Mouse (Mus musculus): ENCODE measurements around the gene Zfp652. TPM values are rescaled to one million over a fixed set of nuclear protein-coding genes. Genes with fewer than 3 reads are reported as not detected.

Gene Zfp652
- polyA plus RNA-seq, 1 experiment from 2014 or later, result 22.4 TPM

DNA sequence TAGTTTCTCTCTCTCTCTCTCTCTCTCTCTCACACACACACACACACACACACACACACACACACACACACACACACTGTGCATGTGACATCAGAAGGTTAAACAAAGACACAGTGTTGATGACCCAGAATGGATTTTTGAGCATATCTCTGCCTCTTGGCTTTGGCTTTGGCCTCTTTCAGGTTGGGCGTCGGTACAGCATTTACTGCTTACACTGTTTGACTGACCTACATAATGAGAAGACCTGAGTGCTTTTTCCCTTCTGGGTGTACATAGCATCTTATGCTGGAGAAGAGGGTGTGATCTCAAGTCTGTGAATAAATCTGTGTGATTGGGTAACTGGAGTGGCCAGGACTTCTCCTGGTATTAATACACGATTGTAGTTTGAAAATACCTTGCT lies 6.9 kb downstream of the Zfp652 start:
- H3K27me3 ChIP-seq (ENCODE audit: control insufficient read depth, insufficient read depth, low read length), result no peaks in the 10 kb centered on the region
- no peak for ATAC-seq (ENCODE audit: insufficient read depth, low FRiP score)
- WGBS, result 73% methylated on average over 3 of the region's 3 CpGs

GRCm38 (mm10) chr11:95723287-95723686 lies 10.8 kb downstream of the Zfp652 start, which contains the start of gene B130006D01Rik:
B130006D01Rik (plus strand) TSS chr11:95723587.
- Histone ChIP-seq H3K36me3 (ENCODE audit: control insufficient read depth, insufficient read depth, low read length) (no peaks in the 10 kb centered on the region), H3K27ac (ENCODE audit: low read length) (no peak within 1 kb of the TSS), H3K4me3 (replicated peaks; ENCODE audit: low read length) (no peak within 1 kb of the TSS), H3K4me2 (ENCODE audit: low read depth, low read length) (no peak within 1 kb of the TSS), H3K4me1 (ENCODE audit: control insufficient read depth, insufficient read depth, low read length) (0 out of 2 replicates have a peak, but pooled peaks cover 7% of the 10 kb centered on the region), H3K27me3 (ENCODE audit: control insufficient read depth, insufficient read depth, low read length) (no peaks in the 10 kb centered on the region), H3K9me3 (replicated peaks; ENCODE audit: control insufficient read depth, low read length) (no peaks in the 10 kb centered on the region), H3K9ac (ENCODE audit: low read length) (no peak within 1 kb of the TSS)
- WGBS, result 89% methylated on average over 5 of the region's 5 CpGs
- no peak for ATAC-seq (ENCODE audit: insufficient read depth, low FRiP score)

More for the DNA sequence above, 6.9 kb downstream of the Zfp652 start:
- no peaks in the 10 kb centered on the region for H3K36me3 ChIP-seq (ENCODE audit: control insufficient read depth, insufficient read depth, low read length)
- no peaks in the 10 kb centered on the region for H3K9me3 ChIP-seq (replicated peaks; ENCODE audit: control insufficient read depth, low read length)
- H3K9ac ChIP-seq (ENCODE audit: low read length), result no peak overlapping the region
- H3K4me2 ChIP-seq (ENCODE audit: low read depth, low read length), result no peak overlapping the region
- no peak overlapping the region for H3K4me3 ChIP-seq (replicated peaks; ENCODE audit: low read length)
- H3K4me1 ChIP-seq (ENCODE audit: control insufficient read depth, insufficient read depth, low read length), result peaks cover 12% of the 10 kb centered on the region
- no peak overlapping the region for H3K27ac ChIP-seq (ENCODE audit: low read length)

GRCm38 (mm10) chr11:95724466-95724865 lies 12.0 kb downstream of the Zfp652 start:
- no peak for ATAC-seq (ENCODE audit: insufficient read depth, low FRiP score)
- Histone ChIP-seq H3K4me1 (ENCODE audit: control insufficient read depth, insufficient read depth, low read length) (0 out of 2 replicates have a peak, but pooled peaks cover 7% of the 10 kb centered on the region), H3K27me3 (ENCODE audit: control insufficient read depth, insufficient read depth, low read length) (no peaks in the 10 kb centered on the region), H3K36me3 (ENCODE audit: control insufficient read depth, insufficient read depth, low read length) (no peaks in the 10 kb centered on the region), H3K27ac (ENCODE audit: low read length) (no peak overlapping the region), H3K4me2 (ENCODE audit: low read depth, low read length) (no peak overlapping the region), H3K9ac (ENCODE audit: low read length) (no peak overlapping the region), H3K9me3 (replicated peaks; ENCODE audit: control insufficient read depth, low read length) (no peaks in the 10 kb centered on the region), H3K4me3 (replicated peaks; ENCODE audit: low read length) (no peak overlapping the region)
- 84% methylated on average over 4 of the region's 4 CpGs for WGBS

DNA sequence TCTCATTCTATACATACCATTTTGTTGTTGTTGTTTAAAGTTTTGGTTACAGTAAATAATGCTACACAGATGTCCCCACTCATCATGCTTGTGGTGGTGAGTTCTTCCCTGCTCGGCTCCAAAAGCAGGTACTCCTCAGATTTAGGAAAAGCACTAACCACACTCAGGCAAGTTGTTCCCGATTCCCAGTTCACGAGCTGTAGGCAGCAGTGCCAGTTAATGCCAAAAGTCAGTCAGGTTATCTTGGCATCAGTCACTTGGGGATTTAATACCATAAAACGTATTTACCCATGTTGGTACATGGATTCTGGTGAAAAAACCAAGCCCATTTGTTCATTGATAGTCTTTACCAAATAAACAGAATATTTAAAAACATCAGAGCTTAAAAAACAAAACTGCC lies 13.7 kb downstream of the Zfp652 start:
- Histone ChIP-seq H3K9ac (ENCODE audit: low read length) (no peak overlapping the region), H3K9me3 (replicated peaks; ENCODE audit: control insufficient read depth, low read length) (no peaks in the 10 kb centered on the region), H3K4me2 (ENCODE audit: low read depth, low read length) (no peak overlapping the region), H3K4me1 (ENCODE audit: control insufficient read depth, insufficient read depth, low read length) (0 out of 2 replicates have a peak, but pooled peaks cover 7% of the 10 kb centered on the region), H3K27ac (ENCODE audit: low read length) (no peak overlapping the region), H3K27me3 (ENCODE audit: control insufficient read depth, insufficient read depth, low read length) (no peaks in the 10 kb centered on the region), H3K36me3 (ENCODE audit: control insufficient read depth, insufficient read depth, low read length) (no peaks in the 10 kb centered on the region), H3K4me3 (replicated peaks; ENCODE audit: low read length) (no peak overlapping the region)
- no peak for ATAC-seq (ENCODE audit: insufficient read depth, low FRiP score)
- WGBS, result 68% methylated on average over 4 of the region's 4 CpGs

DNA sequence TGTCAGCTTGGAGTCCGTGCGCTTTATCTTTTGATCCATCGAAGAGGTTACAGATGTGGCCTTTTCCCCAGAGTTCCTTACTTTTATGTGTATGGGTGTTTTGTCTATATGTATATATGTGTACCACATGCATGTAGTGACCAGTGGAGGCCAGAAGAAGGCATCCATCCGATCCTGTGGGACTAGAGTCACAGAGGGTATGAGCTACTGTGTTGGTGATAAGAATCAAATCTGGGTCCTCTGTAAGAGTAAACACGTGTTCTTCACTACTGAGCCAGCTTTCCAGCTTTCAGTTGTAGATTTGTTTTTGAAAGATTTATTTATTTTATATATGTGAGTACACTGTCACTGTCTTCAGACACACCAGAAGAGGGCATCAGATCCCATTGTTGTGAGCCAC lies 15.5 kb downstream of the Zfp652 start:
- H3K9me3 ChIP-seq (replicated peaks; ENCODE audit: control insufficient read depth, low read length), result no peaks in the 10 kb centered on the region
- 0 out of 2 replicates have a peak, but pooled peaks cover 7% of the 10 kb centered on the region for H3K4me1 ChIP-seq (ENCODE audit: control insufficient read depth, insufficient read depth, low read length)
- no peak overlapping the region for H3K9ac ChIP-seq (ENCODE audit: low read length)
- no peaks in the 10 kb centered on the region for H3K27me3 ChIP-seq (ENCODE audit: control insufficient read depth, insufficient read depth, low read length)
- no peak for ATAC-seq (ENCODE audit: insufficient read depth, low FRiP score)
- no peaks in the 10 kb centered on the region for H3K36me3 ChIP-seq (ENCODE audit: control insufficient read depth, insufficient read depth, low read length)
- no peak overlapping the region for H3K27ac ChIP-seq (ENCODE audit: low read length)
- no peak overlapping the region for H3K4me3 ChIP-seq (replicated peaks; ENCODE audit: low read length)
- no peak overlapping the region for H3K4me2 ChIP-seq (ENCODE audit: low read depth, low read length)
- 85% methylated on average over 5 of the region's 5 CpGs for WGBS

GRCm38 (mm10) chr11:95728916-95729907 lies 16.7 kb downstream of the Zfp652 start:
- WGBS, result 78% methylated on average over 12 of the region's 12 CpGs
- no peak for ATAC-seq (ENCODE audit: insufficient read depth, low FRiP score)
- Histone ChIP-seq H3K27me3 (ENCODE audit: control insufficient read depth, insufficient read depth, low read length) (no peaks in the 10 kb centered on the region), H3K36me3 (ENCODE audit: control insufficient read depth, insufficient read depth, low read length) (no peaks in the 10 kb centered on the region), H3K27ac (ENCODE audit: low read length) (no peak overlapping the region), H3K9me3 (replicated peaks; ENCODE audit: control insufficient read depth, low read length) (no peaks in the 10 kb centered on the region), H3K4me1 (ENCODE audit: control insufficient read depth, insufficient read depth, low read length) (0 out of 2 replicates have a peak, but pooled peaks cover 7% of the 10 kb centered on the region), H3K4me2 (ENCODE audit: low read depth, low read length) (no peak overlapping the region), H3K4me3 (replicated peaks; ENCODE audit: low read length) (no peak overlapping the region), H3K9ac (ENCODE audit: low read length) (no peak overlapping the region)

GRCm38 (mm10) chr11:95734485-95734884 lies 22.0 kb downstream of the Zfp652 start:
- ATAC-seq (ENCODE audit: insufficient read depth, low FRiP score), result no peak
- Histone ChIP-seq H3K27ac (ENCODE audit: low read length) (no peak overlapping the region), H3K4me2 (ENCODE audit: low read depth, low read length) (no peak overlapping the region), H3K27me3 (ENCODE audit: control insufficient read depth, insufficient read depth, low read length) (no peaks in the 10 kb centered on the region), H3K36me3 (ENCODE audit: control insufficient read depth, insufficient read depth, low read length) (no peaks in the 10 kb centered on the region), H3K9me3 (replicated peaks; ENCODE audit: control insufficient read depth, low read length) (no peaks in the 10 kb centered on the region), H3K9ac (ENCODE audit: low read length) (no peak overlapping the region), H3K4me1 (ENCODE audit: control insufficient read depth, insufficient read depth, low read length) (no peaks in the 10 kb centered on the region), H3K4me3 (replicated peaks; ENCODE audit: low read length) (no peak overlapping the region)
- 87% methylated on average over 2 of the region's 2 CpGs for WGBS

DNA sequence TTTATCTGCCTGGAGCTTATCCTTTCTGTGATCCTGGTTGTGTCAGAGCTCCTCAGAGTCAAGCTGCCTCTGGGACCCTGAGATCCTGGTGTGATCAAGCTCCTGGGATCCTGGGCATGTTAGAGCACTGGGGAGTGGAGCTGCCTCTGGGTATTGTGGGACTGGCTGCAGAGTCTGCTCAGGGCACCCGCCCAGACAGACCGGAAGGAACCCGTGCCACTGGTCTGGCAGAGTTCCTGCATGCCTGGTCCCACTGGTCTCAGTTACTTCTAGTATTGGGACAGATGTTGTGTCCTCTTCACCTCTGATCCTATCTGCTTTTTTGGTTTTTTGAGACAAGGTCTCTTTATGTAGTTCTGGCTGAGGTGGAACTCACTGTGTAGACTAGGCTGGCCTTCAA lies 25.3 kb downstream of the Zfp652 start:
- Histone ChIP-seq H3K27me3 (ENCODE audit: control insufficient read depth, insufficient read depth, low read length) (no peaks in the 10 kb centered on the region), H3K4me3 (replicated peaks; ENCODE audit: low read length) (no peak overlapping the region), H3K4me2 (ENCODE audit: low read depth, low read length) (no peak overlapping the region), H3K4me1 (ENCODE audit: control insufficient read depth, insufficient read depth, low read length) (no peaks in the 10 kb centered on the region), H3K27ac (ENCODE audit: low read length) (no peak overlapping the region), H3K9me3 (replicated peaks; ENCODE audit: control insufficient read depth, low read length) (no peaks in the 10 kb centered on the region), H3K36me3 (ENCODE audit: control insufficient read depth, insufficient read depth, low read length) (no peaks in the 10 kb centered on the region), H3K9ac (ENCODE audit: low read length) (no peak overlapping the region)
- WGBS, result 56% methylated on average over 3 of the region's 3 CpGs
- no peak; the same call in 1 of the 2 replicates for ATAC-seq (ENCODE audit: insufficient read depth, low FRiP score)

DNA sequence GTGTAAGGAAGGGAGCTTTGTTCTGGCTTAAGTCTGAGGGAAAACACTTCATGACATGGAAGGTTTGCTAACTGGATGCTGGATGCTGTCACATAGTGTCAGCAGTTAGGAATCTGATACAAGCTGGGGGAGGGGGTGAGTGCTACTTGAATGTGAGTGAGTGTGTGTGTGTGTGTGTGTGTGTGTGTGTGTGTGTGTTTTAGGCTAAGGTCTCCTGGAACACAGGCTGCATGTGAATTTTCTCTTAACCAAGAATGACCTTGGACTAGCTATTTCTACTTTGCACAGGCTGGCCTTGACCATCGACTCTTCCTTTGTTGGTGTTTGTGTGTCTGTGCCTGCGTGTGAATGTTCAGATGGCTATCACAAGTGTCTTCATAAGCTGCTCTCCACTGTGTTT lies 32.0 kb downstream of the Zfp652 start:
- WGBS, result 83% methylated on average over 2 of the region's 2 CpGs
- no peak overlapping the region for H3K9ac ChIP-seq (ENCODE audit: low read length)
- no peak overlapping the region for H3K4me3 ChIP-seq (replicated peaks; ENCODE audit: low read length)
- no peak for ATAC-seq (ENCODE audit: insufficient read depth, low FRiP score)
- H3K27me3 ChIP-seq (ENCODE audit: control insufficient read depth, insufficient read depth, low read length), result no peaks in the 10 kb centered on the region
- no peak overlapping the region for H3K27ac ChIP-seq (ENCODE audit: low read length)
- peaks cover 6% of the 10 kb centered on the region; the same call in 1 of the 2 replicates for H3K4me1 ChIP-seq (ENCODE audit: control insufficient read depth, insufficient read depth, low read length)
- no peak overlapping the region for H3K4me2 ChIP-seq (ENCODE audit: low read depth, low read length)
- H3K36me3 ChIP-seq (ENCODE audit: control insufficient read depth, insufficient read depth, low read length), result 0 out of 2 replicates have a peak, but pooled peaks cover 3% of the 10 kb centered on the region
- H3K9me3 ChIP-seq (replicated peaks; ENCODE audit: control insufficient read depth, low read length), result no peaks in the 10 kb centered on the region

Measured in stomach, embryonic 16.5 days (tissue).